Mouse (Mus musculus) liver, embryonic 14.5 days (tissue): ENCODE measurements around the gene Nsd1.

ENCODE experiments used
- CTCF ChIP-seq: IDR thresholded peaks from 2 replicates; pipeline ENCODE4 v1.5.1; 2016; ENCODE audit warnings: antibody characterized with exemption, low read depth, control low read depth
- EP300 ChIP-seq: IDR thresholded peaks from 2 replicates; pipeline ENCODE4 v1.6.1; 2016; ENCODE audit warnings: antibody characterized with exemption, low read depth

GRCm38 (mm10) chr13:55208837-55209648 lies 539 bp upstream of the Nsd1 start:
- TF ChIP-seq CTCF (peak; percentile 33; the same call in 1 of the 2 replicates), EP300 (no peak)
